ENCODE assay signal across 1 mouse cellular context in the genomic region with DNA sequence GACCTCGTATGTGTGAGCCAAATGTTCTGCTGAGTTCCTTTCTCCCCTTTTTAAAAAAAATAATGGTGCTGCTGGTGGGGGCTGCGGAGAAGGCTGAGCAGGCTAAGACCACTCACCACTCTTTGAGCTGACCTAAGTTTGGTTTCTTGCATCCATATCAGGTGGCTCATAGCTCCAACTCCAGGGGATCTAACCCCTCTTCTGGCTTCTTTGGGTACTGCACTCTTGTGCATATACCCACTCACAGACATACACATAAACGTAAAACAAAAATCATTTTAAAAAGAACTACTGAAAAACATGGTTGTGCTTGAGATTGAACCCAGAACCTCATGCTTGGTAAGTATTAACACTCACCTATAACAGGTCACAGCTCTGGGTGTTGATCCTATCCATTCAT.
TF ChIP-seq lines count a peak whose summit lies in the region.

No protein-coding gene starts in this region.

TF ChIP-seq in MEL, 35 proteins besides CTCF, POLR2A, EP300 and RAD21:
- TF ChIP-seq MXI1 (IDR thresholded peaks at IDR 0.05; ENCODE audit: low read depth, low read length) (no peak), ZC3H11A (IDR thresholded peaks at IDR 0.05; ENCODE audit: low read depth, low read length) (no peak), MYC (IDR thresholded peaks at IDR 0.05; ENCODE audit: low read depth, low read length) (no peak), TCF12 (IDR thresholded peaks at IDR 0.05; ENCODE audit: low read depth, low read length) (no peak), UBTF (IDR thresholded peaks at IDR 0.05; ENCODE audit: borderline replicate concordance, insufficient read depth, low read depth, low read length) (no peak), NRF1 (IDR thresholded peaks at IDR 0.05; ENCODE audit: insufficient read depth, low read depth, low read length, poor library complexity, severe bottlenecking) (no peak), GABPA (IDR thresholded peaks at IDR 0.05; ENCODE audit: low read depth, low read length) (no peak), BHLHE40 (IDR thresholded peaks at IDR 0.05; ENCODE audit: borderline replicate concordance, low read depth, low read length) (no peak), CHD2 (IDR thresholded peaks at IDR 0.05; ENCODE audit: low read length) (no peak), USF1 (IDR thresholded peaks at IDR 0.05; ENCODE audit: low read depth, low read length) (no peak), MAFK (IDR thresholded peaks at IDR 0.05; ENCODE audit: borderline replicate concordance, low read depth, low read length) (no peak), POLR2AphosphoS2 (IDR thresholded peaks at IDR 0.05; ENCODE audit: low read length) (no peak), NELFE (IDR thresholded peaks at IDR 0.05; ENCODE audit: low read depth, low read length) (no peak), ELF1 (IDR thresholded peaks at IDR 0.05; ENCODE audit: low read depth, low read length) (no peak)
